Mouse (Mus musculus): Measurements from ENCODE around the gene Eprs. TPM values are rescaled to one million over a fixed set of nuclear protein-coding genes. Genes with fewer than 3 reads are reported as not detected.

The Eprs gene
- total and polyA plus RNA-seq, 3 experiments, result 16.2 to 289 (median 227) TPM

DNA sequence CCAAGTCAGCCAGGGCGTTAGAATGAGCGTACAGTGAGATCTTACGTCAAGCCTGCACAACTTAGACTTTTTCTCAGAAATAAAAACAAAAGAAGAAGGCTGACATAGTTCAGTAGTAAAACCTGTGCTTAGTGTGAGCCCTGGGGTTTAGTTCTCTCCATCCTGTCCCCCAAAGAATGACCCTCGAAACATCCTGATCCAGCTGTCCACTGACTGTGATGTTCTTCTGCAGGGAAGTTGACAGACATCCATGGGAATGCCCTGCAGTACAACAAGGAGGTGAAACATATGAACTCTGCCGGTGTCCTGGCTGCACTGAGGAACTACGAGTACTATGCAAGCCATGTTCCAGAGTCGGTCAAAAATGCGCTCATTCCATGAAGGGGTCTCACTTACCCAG, 6.6 kb upstream of the Eprs start:
- H3K36me3 ChIP-seq (replicated peaks), result peaks cover 35% of the 10 kb centered on the region
- no peak for ATAC-seq (ENCODE audit: extremely low read depth, insufficient number of reproducible peaks, low FRiP score, poor library complexity, severe bottlenecking)
- H3K9me3 ChIP-seq (replicated peaks), result no peaks in the 10 kb centered on the region
- no peaks in the 10 kb centered on the region; the same call in 1 of the 2 replicates for H3K4me1 ChIP-seq (ENCODE audit: insufficient read depth, low read depth, low read length)
- DNase-seq (ENCODE audit: low spot score), result no peak
- no peak overlapping the region for H3K4me3 ChIP-seq (ENCODE audit: low read depth, low read length)
- TF ChIP-seq CTCF (IDR thresholded peaks at IDR 0.05; ENCODE audit: low read depth, low read length) (no peak), TAL1 (conservative IDR thresholded peaks at IDR 0.05; ENCODE audit: low read depth, low read length) (no peak), GATA1 (IDR thresholded peaks at IDR 0.05; ENCODE audit: borderline replicate concordance, low read length) (no peak), POLR2AphosphoS5 (IDR thresholded peaks at IDR 0.05; ENCODE audit: insufficient replicate concordance, low read depth, low read length) (no peak), GATA2 (IDR thresholded peaks at IDR 0.05; ENCODE audit: borderline replicate concordance, low read depth, low read length) (no peak)
- no peaks in the 10 kb centered on the region for H3K27me3 ChIP-seq (ENCODE audit: insufficient read depth, low read length)

DNA sequence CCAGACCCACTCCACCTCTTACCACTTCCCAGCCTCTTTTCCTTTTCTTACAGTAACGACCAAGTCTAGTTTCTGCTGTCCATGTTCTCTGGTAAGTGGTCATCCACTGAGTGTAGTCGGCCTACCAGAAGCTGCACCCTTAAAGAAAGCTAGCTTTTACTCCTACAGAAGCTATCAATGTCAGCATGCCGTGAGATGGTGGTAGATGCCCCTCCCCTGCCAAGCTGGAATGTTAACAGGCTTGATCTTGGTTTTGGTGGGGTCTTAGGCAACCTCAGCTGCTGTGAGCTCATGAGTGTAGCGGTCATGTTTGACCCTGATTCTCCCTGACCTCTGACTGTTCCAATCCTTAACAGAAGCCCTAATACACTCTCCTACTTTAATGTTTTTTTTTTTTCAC, 4.6 kb upstream of the Eprs start:
- H3K4me3 ChIP-seq (ENCODE audit: low read depth, low read length), result no peak overlapping the region
- no peaks in the 10 kb centered on the region for H3K27me3 ChIP-seq (ENCODE audit: insufficient read depth, low read length)
- ATAC-seq (ENCODE audit: extremely low read depth, insufficient number of reproducible peaks, low FRiP score, poor library complexity, severe bottlenecking) (no peak), DNase-seq (ENCODE audit: low spot score) (no peak)
- TF ChIP-seq GATA2 (IDR thresholded peaks at IDR 0.05; ENCODE audit: borderline replicate concordance, low read depth, low read length), result no peak
- H3K36me3 ChIP-seq (replicated peaks), result peaks cover 22% of the 10 kb centered on the region
- H3K9me3 ChIP-seq (replicated peaks), result no peaks in the 10 kb centered on the region
- no peaks in the 10 kb centered on the region; the same call in 1 of the 2 replicates for H3K4me1 ChIP-seq (ENCODE audit: insufficient read depth, low read depth, low read length)

DNA sequence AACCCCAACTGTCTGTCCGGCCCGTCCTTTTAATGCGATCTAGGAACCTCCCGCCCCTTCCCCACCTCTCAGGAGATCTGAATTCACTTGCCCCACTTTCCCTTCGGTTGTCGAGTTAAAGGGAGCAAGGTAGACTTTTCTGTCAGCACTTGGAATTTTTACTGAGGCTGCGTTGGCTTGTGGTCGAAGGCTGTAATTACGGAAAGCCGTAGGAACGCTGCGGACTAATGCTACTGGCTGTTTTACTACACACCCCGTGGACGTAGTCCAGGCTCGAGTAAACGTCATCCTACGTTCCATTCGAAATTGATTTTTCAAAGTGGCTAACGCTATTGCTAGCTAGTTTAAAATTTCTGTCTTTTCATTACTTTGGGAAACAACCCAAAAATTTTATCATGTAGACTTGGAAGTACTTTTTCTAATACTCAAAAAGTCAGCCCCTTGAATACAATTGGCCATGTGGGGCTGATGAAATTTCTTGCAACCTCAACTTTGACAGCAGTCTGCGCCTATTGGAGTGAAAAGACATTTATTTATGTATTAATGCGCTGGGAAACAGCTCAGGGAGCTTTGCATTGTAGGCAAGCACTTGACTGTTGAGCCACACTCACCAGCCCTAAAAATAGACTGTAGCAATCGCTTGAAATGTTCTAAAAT, 810 bp downstream of the Eprs start:
- peak; percentile 43 for DNase-seq (ENCODE audit: low spot score)
- H3K4me3 ChIP-seq (ENCODE audit: low read depth, low read length), result peak overlapping the region; percentile 99
- H3K4me1 ChIP-seq (ENCODE audit: insufficient read depth, low read depth, low read length), result peaks cover 22% of the 10 kb centered on the region
- ATAC-seq (ENCODE audit: extremely low read depth, insufficient number of reproducible peaks, low FRiP score, poor library complexity, severe bottlenecking), result peak; percentile 62
- H3K9me3 ChIP-seq (replicated peaks), result no peaks in the 10 kb centered on the region
- TF ChIP-seq GATA1 (IDR thresholded peaks at IDR 0.05; ENCODE audit: borderline replicate concordance, low read length) (no peak), CTCF (IDR thresholded peaks at IDR 0.05; ENCODE audit: low read depth, low read length) (no peak)
- H3K36me3 ChIP-seq (replicated peaks), result peaks cover 29% of the 10 kb centered on the region
- no peaks in the 10 kb centered on the region for H3K27me3 ChIP-seq (ENCODE audit: insufficient read depth, low read length)

DNA sequence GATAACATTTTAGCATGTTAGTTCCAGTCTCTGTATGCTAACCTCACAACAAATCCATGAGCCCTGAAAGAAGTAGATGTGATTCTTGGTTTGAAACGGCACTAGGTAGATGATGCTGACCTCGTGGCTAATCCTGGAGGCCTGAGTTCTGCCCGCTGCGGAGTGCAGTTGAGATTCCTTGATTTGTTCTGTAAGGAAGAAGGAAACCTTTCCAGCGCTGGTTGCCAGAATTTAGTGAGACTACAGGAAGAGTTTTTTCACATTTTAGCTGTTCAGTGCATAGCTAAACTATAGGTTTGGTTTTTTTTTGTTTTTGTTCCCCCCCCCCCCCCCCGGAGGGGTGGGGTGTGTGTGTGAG, 1.3 kb downstream of the Eprs start:
- no peaks in the 10 kb centered on the region for H3K9me3 ChIP-seq (replicated peaks)
- H3K27me3 ChIP-seq (ENCODE audit: insufficient read depth, low read length), result no peaks in the 10 kb centered on the region
- TF ChIP-seq POLR2AphosphoS5 (IDR thresholded peaks at IDR 0.05; ENCODE audit: insufficient replicate concordance, low read depth, low read length), result no peak
- TF ChIP-seq CTCF (IDR thresholded peaks at IDR 0.05; ENCODE audit: low read depth, low read length), result no peak
- no peak for TF ChIP-seq GATA1 (IDR thresholded peaks at IDR 0.05; ENCODE audit: borderline replicate concordance, low read length)
- no peak for TF ChIP-seq TAL1 (conservative IDR thresholded peaks at IDR 0.05; ENCODE audit: low read depth, low read length)
- TF ChIP-seq GATA2 (IDR thresholded peaks at IDR 0.05; ENCODE audit: borderline replicate concordance, low read depth, low read length), result no peak
- ATAC-seq (ENCODE audit: extremely low read depth, insufficient number of reproducible peaks, low FRiP score, poor library complexity, severe bottlenecking), result no peak
- H3K4me3 ChIP-seq (ENCODE audit: low read depth, low read length), result peak overlapping the region; percentile 99
- DNase-seq (ENCODE audit: low spot score), result no peak
- H3K4me1 ChIP-seq (ENCODE audit: insufficient read depth, low read depth, low read length), result peaks cover 22% of the 10 kb centered on the region
- H3K36me3 ChIP-seq (replicated peaks), result peaks cover 33% of the 10 kb centered on the region

DNA sequence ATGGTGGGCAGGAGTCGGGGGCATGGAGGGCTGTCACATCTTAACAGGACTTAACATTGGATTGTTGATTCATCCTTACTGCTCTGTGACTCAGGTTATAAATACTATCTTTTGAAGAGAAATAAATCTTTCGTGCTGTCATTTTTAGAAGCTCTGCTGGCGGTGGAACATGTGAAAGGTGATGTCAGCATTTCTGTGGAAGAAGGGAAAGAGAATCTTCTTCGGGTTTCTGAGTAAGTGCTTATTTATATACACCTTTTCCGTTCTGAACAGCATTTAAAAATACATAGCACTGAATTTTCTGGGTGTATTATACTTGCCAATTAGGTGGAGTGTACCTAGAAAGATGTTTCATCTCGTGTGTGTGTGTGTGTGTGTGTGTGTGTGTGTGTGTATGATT, 4.5 kb downstream of the Eprs start:
- no peak for DNase-seq (ENCODE audit: low spot score)
- Histone ChIP-seq H3K4me1 (ENCODE audit: insufficient read depth, low read depth, low read length) (peaks cover 24% of the 10 kb centered on the region), H3K9me3 (replicated peaks) (no peaks in the 10 kb centered on the region), H3K27me3 (ENCODE audit: insufficient read depth, low read length) (no peaks in the 10 kb centered on the region), H3K36me3 (replicated peaks) (peaks cover 62% of the 10 kb centered on the region), H3K4me3 (ENCODE audit: low read depth, low read length) (no peak overlapping the region)
- no peak for TF ChIP-seq TAL1 (conservative IDR thresholded peaks at IDR 0.05; ENCODE audit: low read depth, low read length)
- no peak for TF ChIP-seq CTCF (IDR thresholded peaks at IDR 0.05; ENCODE audit: low read depth, low read length)
- TF ChIP-seq GATA1 (IDR thresholded peaks at IDR 0.05; ENCODE audit: borderline replicate concordance, low read length), result no peak
- no peak for ATAC-seq (ENCODE audit: extremely low read depth, insufficient number of reproducible peaks, low FRiP score, poor library complexity, severe bottlenecking)

DNA sequence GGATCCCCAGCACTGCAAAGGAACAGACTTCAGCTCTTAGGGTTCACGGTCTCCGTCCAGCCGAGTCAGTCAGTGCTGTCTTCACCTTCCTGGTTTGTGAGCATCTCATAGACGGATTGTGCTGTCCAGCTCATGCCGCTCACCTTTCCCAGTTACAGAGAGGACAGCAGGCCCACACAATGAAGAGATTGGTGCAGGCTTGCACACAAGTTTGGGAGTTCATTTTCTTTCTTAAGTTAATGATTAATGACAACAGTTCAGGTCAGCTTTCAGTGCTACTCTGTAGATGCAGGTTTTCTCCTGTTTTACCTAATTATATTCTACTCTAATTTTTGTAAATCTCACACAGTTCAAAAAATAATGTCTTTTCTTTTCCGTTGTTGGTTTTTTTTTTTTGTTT, 7.1 kb downstream of the Eprs start:
- DNase-seq (ENCODE audit: low spot score) (no peak), ATAC-seq (ENCODE audit: extremely low read depth, insufficient number of reproducible peaks, low FRiP score, poor library complexity, severe bottlenecking) (no peak)
- peaks cover 84% of the 10 kb centered on the region for H3K36me3 ChIP-seq (replicated peaks)
- H3K4me1 ChIP-seq (ENCODE audit: insufficient read depth, low read depth, low read length), result peaks cover 17% of the 10 kb centered on the region
- TF ChIP-seq GATA2 (IDR thresholded peaks at IDR 0.05; ENCODE audit: borderline replicate concordance, low read depth, low read length), result no peak
- TF ChIP-seq GATA1 (IDR thresholded peaks at IDR 0.05; ENCODE audit: borderline replicate concordance, low read length), result no peak
- no peak for TF ChIP-seq POLR2AphosphoS5 (IDR thresholded peaks at IDR 0.05; ENCODE audit: insufficient replicate concordance, low read depth, low read length)
- no peak for TF ChIP-seq CTCF (IDR thresholded peaks at IDR 0.05; ENCODE audit: low read depth, low read length)
- H3K9me3 ChIP-seq (replicated peaks), result no peaks in the 10 kb centered on the region
- no peak overlapping the region for H3K4me3 ChIP-seq (ENCODE audit: low read depth, low read length)
- H3K27me3 ChIP-seq (ENCODE audit: insufficient read depth, low read length), result no peaks in the 10 kb centered on the region

DNA sequence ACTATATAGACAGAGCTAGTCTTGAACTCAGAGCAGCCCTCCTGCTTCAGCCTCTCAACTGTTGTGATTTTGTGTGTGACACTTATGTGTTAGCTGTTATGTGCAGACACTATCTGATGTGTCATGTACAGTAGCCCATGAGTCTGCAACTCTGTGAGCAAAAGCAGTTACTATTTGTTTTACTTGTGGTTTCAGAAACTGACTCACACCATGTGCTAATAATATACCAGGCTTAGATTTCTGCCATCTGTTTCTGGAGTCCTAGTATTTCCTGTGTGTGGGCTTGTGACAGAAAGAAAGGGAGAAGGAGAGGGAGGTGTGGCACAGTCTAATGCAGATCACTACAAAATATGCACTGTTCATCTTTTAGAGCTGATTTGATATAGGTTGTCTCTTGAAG, 13.5 kb downstream of the Eprs start:
- DNase-seq (ENCODE audit: low spot score) (no peak), ATAC-seq (ENCODE audit: extremely low read depth, insufficient number of reproducible peaks, low FRiP score, poor library complexity, severe bottlenecking) (no peak)
- H3K36me3 ChIP-seq (replicated peaks), result peaks cover 97% of the 10 kb centered on the region
- H3K4me3 ChIP-seq (ENCODE audit: low read depth, low read length), result no peak overlapping the region
- no peaks in the 10 kb centered on the region for H3K4me1 ChIP-seq (ENCODE audit: insufficient read depth, low read depth, low read length)
- TF ChIP-seq GATA1 (IDR thresholded peaks at IDR 0.05; ENCODE audit: borderline replicate concordance, low read length) (no peak), GATA2 (IDR thresholded peaks at IDR 0.05; ENCODE audit: borderline replicate concordance, low read depth, low read length) (no peak), CTCF (IDR thresholded peaks at IDR 0.05; ENCODE audit: low read depth, low read length) (no peak), TAL1 (conservative IDR thresholded peaks at IDR 0.05; ENCODE audit: low read depth, low read length) (no peak), POLR2AphosphoS5 (IDR thresholded peaks at IDR 0.05; ENCODE audit: insufficient replicate concordance, low read depth, low read length) (no peak)
- no peaks in the 10 kb centered on the region for H3K27me3 ChIP-seq (ENCODE audit: insufficient read depth, low read length)
- no peaks in the 10 kb centered on the region for H3K9me3 ChIP-seq (replicated peaks)

All from G1E (cell line).